Mouse (Mus musculus): ENCODE data around the gene Pign. TPM values are rescaled to one million over a fixed set of nuclear protein-coding genes. Genes with fewer than 3 reads are reported as not detected.

Gene Pign
- total and polyA plus RNA-seq, 2 experiments from 2014 or later = 5.8 to 22.8 TPM

- Histone ChIP-seq H3K27ac (ENCODE audit: low read depth, low read length) (no peak overlapping the region), H3K27me3 (ENCODE audit: insufficient read depth, low read length) (no peaks in the 10 kb centered on the region), H3K9me3 (ENCODE audit: low read length) (no peaks in the 10 kb centered on the region), H3K9ac (no peak overlapping the region), H3K4me2 (ENCODE audit: low read depth) (no peak overlapping the region), H3K4me3 (ENCODE audit: low read depth, low read length) (no peak overlapping the region), H3K4me1 (ENCODE audit: insufficient read depth) (no peaks in the 10 kb centered on the region), H3K36me3 (ENCODE audit: insufficient read depth) (peaks cover 10% of the 10 kb centered on the region; the same call in 1 of the 2 replicates)
- no peak for ATAC-seq
- no peak for DNase-seq
- TF ChIP-seq CTCF (IDR thresholded peaks at IDR 0.05; ENCODE audit: low read depth) = no peak
- 84% methylated on average over 3 of the region's 3 CpGs for WGBS
Observed at GRCm38 (mm10) chr1:105566051-105566450, 97.4 kb downstream of the Pign start.

GRCm38 (mm10) chr1:105564289-105564688, 99.2 kb downstream of the Pign start:
- DNase-seq (no peak), ATAC-seq (no peak)
- Histone ChIP-seq H3K36me3 (ENCODE audit: insufficient read depth) (peaks cover 10% of the 10 kb centered on the region; the same call in 1 of the 2 replicates), H3K27me3 (ENCODE audit: insufficient read depth, low read length) (no peaks in the 10 kb centered on the region), H3K9me3 (ENCODE audit: low read length) (no peaks in the 10 kb centered on the region), H3K4me3 (ENCODE audit: low read depth, low read length) (no peak overlapping the region), H3K9ac (no peak overlapping the region), H3K4me1 (ENCODE audit: insufficient read depth) (no peaks in the 10 kb centered on the region), H3K27ac (ENCODE audit: low read depth, low read length) (no peak overlapping the region), H3K4me2 (ENCODE audit: low read depth) (no peak overlapping the region)
- no peak for TF ChIP-seq CTCF (IDR thresholded peaks at IDR 0.05; ENCODE audit: low read depth)
- WGBS = 98% methylated on average over 1 of the region's 1 CpGs

- H3K4me2 ChIP-seq (ENCODE audit: low read depth) = no peak overlapping the region
- H3K4me3 ChIP-seq (ENCODE audit: low read depth, low read length) = no peak overlapping the region
- H3K9me3 ChIP-seq (ENCODE audit: low read length) = no peaks in the 10 kb centered on the region
- TF ChIP-seq CTCF (IDR thresholded peaks at IDR 0.05; ENCODE audit: low read depth) = no peak
- no peak overlapping the region for H3K27ac ChIP-seq (ENCODE audit: low read depth, low read length)
- no peaks in the 10 kb centered on the region for H3K27me3 ChIP-seq (ENCODE audit: insufficient read depth, low read length)
- WGBS = 90% methylated on average over 2 of the region's 2 CpGs
- DNase-seq (no peak), ATAC-seq (no peak)
- H3K4me1 ChIP-seq (ENCODE audit: insufficient read depth) = no peaks in the 10 kb centered on the region
- peaks cover 10% of the 10 kb centered on the region; the same call in 1 of the 2 replicates for H3K36me3 ChIP-seq (ENCODE audit: insufficient read depth)
- H3K9ac ChIP-seq = no peak overlapping the region
Observed at GRCm38 (mm10) chr1:105563821-105564220, 99.7 kb downstream of the Pign start.

GRCm38 (mm10) chr1:105556078-105556477, 107.4 kb downstream of the Pign start:
- TF ChIP-seq CTCF (IDR thresholded peaks at IDR 0.05; ENCODE audit: low read depth) = no peak
- Histone ChIP-seq H3K27ac (ENCODE audit: low read depth, low read length) (no peak overlapping the region), H3K9ac (no peak overlapping the region), H3K4me2 (ENCODE audit: low read depth) (no peak overlapping the region), H3K36me3 (ENCODE audit: insufficient read depth) (no peaks in the 10 kb centered on the region), H3K27me3 (ENCODE audit: insufficient read depth, low read length) (no peaks in the 10 kb centered on the region), H3K4me1 (ENCODE audit: insufficient read depth) (no peaks in the 10 kb centered on the region), H3K9me3 (ENCODE audit: low read length) (no peaks in the 10 kb centered on the region), H3K4me3 (ENCODE audit: low read depth, low read length) (no peak overlapping the region)
- DNase-seq = no peak
- no peak for ATAC-seq

- no peak for TF ChIP-seq CTCF (IDR thresholded peaks at IDR 0.05; ENCODE audit: low read depth)
Observed at GRCm38 (mm10) chr1:105555192-105555718, 108.2 kb downstream of the Pign start.

GRCm38 (mm10) chr1:105553130-105553529, 110.3 kb downstream of the Pign start:
- Histone ChIP-seq H3K9me3 (ENCODE audit: low read length) (no peaks in the 10 kb centered on the region), H3K4me3 (ENCODE audit: low read depth, low read length) (no peak overlapping the region), H3K27me3 (ENCODE audit: insufficient read depth, low read length) (no peaks in the 10 kb centered on the region), H3K27ac (ENCODE audit: low read depth, low read length) (no peak overlapping the region), H3K9ac (no peak overlapping the region), H3K4me1 (ENCODE audit: insufficient read depth) (no peaks in the 10 kb centered on the region), H3K4me2 (ENCODE audit: low read depth) (no peak overlapping the region), H3K36me3 (ENCODE audit: insufficient read depth) (no peaks in the 10 kb centered on the region)
- no peak for TF ChIP-seq CTCF (IDR thresholded peaks at IDR 0.05; ENCODE audit: low read depth)
- ATAC-seq (no peak), DNase-seq (no peak)
- WGBS = 94% methylated on average over 3 of the region's 3 CpGs

More at GRCm38 (mm10) chr1:105555192-105555718, 108.2 kb downstream of the Pign start:
- Histone ChIP-seq H3K27me3 (ENCODE audit: insufficient read depth, low read length) (no peaks in the 10 kb centered on the region), H3K36me3 (ENCODE audit: insufficient read depth) (no peaks in the 10 kb centered on the region), H3K4me3 (ENCODE audit: low read depth, low read length) (no peak overlapping the region), H3K9me3 (ENCODE audit: low read length) (no peaks in the 10 kb centered on the region), H3K4me1 (ENCODE audit: insufficient read depth) (no peaks in the 10 kb centered on the region), H3K4me2 (ENCODE audit: low read depth) (no peak overlapping the region), H3K9ac (no peak overlapping the region), H3K27ac (ENCODE audit: low read depth, low read length) (no peak overlapping the region)
- ATAC-seq = no peak; the same call in 1 of the 2 replicates
- WGBS = 78% methylated on average over 1 of the region's 1 CpGs
- no peak for DNase-seq

GRCm38 (mm10) chr1:105550163-105550562, 113.3 kb downstream of the Pign start:
- Histone ChIP-seq H3K4me2 (ENCODE audit: low read depth) (no peak overlapping the region), H3K36me3 (ENCODE audit: insufficient read depth) (no peaks in the 10 kb centered on the region), H3K9me3 (ENCODE audit: low read length) (no peaks in the 10 kb centered on the region), H3K9ac (no peak overlapping the region), H3K27me3 (ENCODE audit: insufficient read depth, low read length) (no peaks in the 10 kb centered on the region), H3K4me3 (ENCODE audit: low read depth, low read length) (no peak overlapping the region), H3K4me1 (ENCODE audit: insufficient read depth) (no peaks in the 10 kb centered on the region), H3K27ac (ENCODE audit: low read depth, low read length) (no peak overlapping the region)
- ATAC-seq = peak; percentile 76
- DNase-seq = no peak
- TF ChIP-seq CTCF (IDR thresholded peaks at IDR 0.05; ENCODE audit: low read depth) = no peak
